Mouse (Mus musculus) cerebellum, adult (tissue): Measurements from ENCODE around the gene Prss21.
A peak's percentile ranks its signal among the peaks of the same experiment; 100 is the strongest.

Experiments
- ATAC-seq: cut with Nextera tagmentation; 2 replicates; pipeline ENCODE4 v1.9.2; 2017; ENCODE audit warnings: mild to moderate bottlenecking, moderate library complexity, mixed read lengths; ENCODE audit not compliant: insufficient number of reproducible peaks, low FRiP score, low TSS enrichment

Gene Prss21

GRCm38 (mm10) chr17:23867756-23868155 is at the start of gene Prss21:
TSS of gene Prss21 (plus strand) at chr17:23868056.
- ATAC-seq, result no peak

- ATAC-seq, result no peak
Observed at GRCm38 (mm10) chr17:23818579-23818978, 49.3 kb upstream of the Prss21 start.

- no peak for ATAC-seq
Observed at GRCm38 (mm10) chr17:23819235-23819634, 48.6 kb upstream of the Prss21 start.

- ATAC-seq, result no peak
Observed at GRCm38 (mm10) chr17:23820731-23821130, 47.1 kb upstream of the Prss21 start.

GRCm38 (mm10) chr17:23822094-23822493 is 45.8 kb upstream of the Prss21 start:
- ATAC-seq, result no peak

- ATAC-seq, result no peak
Observed at GRCm38 (mm10) chr17:23823018-23823417, 44.8 kb upstream of the Prss21 start.

- no peak for ATAC-seq
Observed at GRCm38 (mm10) chr17:23823614-23824013, 44.2 kb upstream of the Prss21 start.

GRCm38 (mm10) chr17:23825591-23825990 is 42.3 kb upstream of the Prss21 start:
- no peak for ATAC-seq

GRCm38 (mm10) chr17:23828271-23829001 is 39.4 kb upstream of the Prss21 start:
- peak; percentile 11; the same call in 1 of the 2 replicates for ATAC-seq

- peak; percentile 86 for ATAC-seq
Observed at GRCm38 (mm10) chr17:23829064-23829619, 38.7 kb upstream of the Prss21 start, which contains the start of gene Elob. TSS of gene Elob (minus strand) at chr17:23829136.

GRCm38 (mm10) chr17:23831201-23831600 is 36.7 kb upstream of the Prss21 start:
- no peak for ATAC-seq

GRCm38 (mm10) chr17:23836006-23836575 is 31.8 kb upstream of the Prss21 start, which contains the start of gene Prss33:
TSS of gene Prss33 (minus strand) at chr17:23836056.
- ATAC-seq, result no peak

- ATAC-seq, result no peak
Observed at GRCm38 (mm10) chr17:23841145-23841544, 26.7 kb upstream of the Prss21 start.

- no peak; the same call in 1 of the 2 replicates for ATAC-seq
Observed at GRCm38 (mm10) chr17:23843141-23843811, 24.6 kb upstream of the Prss21 start.

GRCm38 (mm10) chr17:23843812-23844273 is 24.0 kb upstream of the Prss21 start, which contains the start of the genes Prss32 and Prss41:
TSS of gene Prss32 (plus strand) at chr17:23843855.
TSS of gene Prss41 (minus strand) at chr17:23844172.
- no peak for ATAC-seq

GRCm38 (mm10) chr17:23850028-23850427 is 17.8 kb upstream of the Prss21 start:
- ATAC-seq, result no peak

- ATAC-seq, result no peak
Observed at GRCm38 (mm10) chr17:23850853-23851749, 16.8 kb upstream of the Prss21 start.

- no peak for ATAC-seq
Observed at GRCm38 (mm10) chr17:23853292-23853691, 14.6 kb upstream of the Prss21 start.

GRCm38 (mm10) chr17:23854229-23854765 is 13.6 kb upstream of the Prss21 start:
- ATAC-seq, result no peak
